Comparison of ENCODE assay signal across 9 mouse cellular contexts in the genomic region with DNA sequence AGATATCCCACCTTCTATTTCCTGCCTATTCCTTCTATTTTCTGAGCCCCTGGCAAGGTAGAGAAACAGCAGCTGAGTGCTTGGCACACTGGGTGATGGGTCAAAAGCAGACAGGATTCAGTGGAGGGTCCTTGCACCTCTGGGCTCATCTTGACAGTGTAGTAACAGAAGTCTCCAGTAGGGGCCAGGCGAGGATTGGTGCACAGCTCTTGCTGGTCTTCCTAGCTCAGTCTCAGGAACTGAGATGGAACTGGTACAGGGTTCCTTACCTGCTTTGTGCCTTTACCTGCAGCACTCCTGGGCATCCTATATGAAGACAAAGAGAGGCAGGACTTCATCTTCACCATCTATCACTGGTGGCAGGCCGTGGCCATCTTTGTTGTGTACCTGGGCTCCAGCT. TPM values are rescaled to one million over a fixed set of nuclear protein-coding genes. Genes with fewer than 3 reads are reported as not detected.
DNase-seq lines count a peak whose midpoint lies in the region; ATAC-seq and TF ChIP-seq lines count a peak whose summit lies in the region.
"Had no signal": no experiment of that assay in that cellular context is flagged by ENCODE, and none has a peak within 500 bp of the region (broad histone marks: within the 10 kb centered on the region; RNA-seq: fewer than 3 reads in every experiment).

No protein-coding gene starts in this region.

- H3K9me3 ChIP-seq in lung, embryonic 16.5 days (ENCODE audit: control insufficient read depth, low read length): no peaks in the 10 kb centered on the region

- no peak for TF ChIP-seq POLR2A in cortical plate, adult 2 months (IDR thresholded peaks at IDR 0.05; ENCODE audit: extremely low read depth, insufficient read depth, low read length)

- 17% methylated on average over 2 of the region's 2 CpGs for WGBS in lung, embryonic 16.5 days

- no peak overlapping the region for H3K27ac ChIP-seq in cortical plate, adult 2 months (ENCODE audit: insufficient read depth, low read length)
- H3K27ac ChIP-seq in lung, embryonic 16.5 days (ENCODE audit: low read length): no peak overlapping the region

- H3K4me2 ChIP-seq in lung, embryonic 16.5 days (ENCODE audit: low read depth, low read length): no peak overlapping the region

- H3K9ac ChIP-seq in lung, embryonic 16.5 days (ENCODE audit: low read length): no peak overlapping the region

- no peaks in the 10 kb centered on the region for H3K27me3 ChIP-seq in lung, embryonic 16.5 days (ENCODE audit: control insufficient read depth, insufficient read depth, low read depth, low read length)

- TF ChIP-seq CTCF in cortical plate, adult 2 months (IDR thresholded peaks at IDR 0.05; ENCODE audit: extremely low read depth, insufficient read depth, low read length): peak; percentile 96

- H3K4me1 ChIP-seq in cortical plate, adult 2 months (ENCODE audit: control insufficient read depth, insufficient read depth, low read length): no peaks in the 10 kb centered on the region
- H3K4me1 ChIP-seq in lung, embryonic 16.5 days (replicated peaks; ENCODE audit: control insufficient read depth, insufficient read depth, low read length): 0 out of 2 replicates have a peak, but pooled peaks cover 3% of the 10 kb centered on the region

- H3K36me3 ChIP-seq in lung, embryonic 16.5 days (ENCODE audit: control insufficient read depth, insufficient read depth, low read length): no peaks in the 10 kb centered on the region

- H3K4me3 ChIP-seq in cortical plate, adult 2 months (ENCODE audit: insufficient read depth, low read length): no peak overlapping the region
- H3K4me3 ChIP-seq in lung, embryonic 16.5 days (ENCODE audit: low read length): no peak overlapping the region

- peak; percentile 38; the same call in 1 of the 2 replicates for ATAC-seq in granulocyte monocyte progenitor cell, adult 5-6 weeks (replicated peaks; ENCODE audit: poor library complexity, severe bottlenecking)
- peak; percentile 73; the same call in 1 of the 2 replicates for ATAC-seq in lung, embryonic 16.5 days (ENCODE audit: low read depth)

- peak; percentile 81 for DNase-seq in CD4-positive, CD25-positive, alpha-beta regulatory T cell, adult 2 months (ENCODE audit: low read depth, low spot score)
- peak; percentile 83 for DNase-seq in NIH3T3 (ENCODE audit: low read depth)
- DNase-seq in kidney, postnatal 10 days: peak; percentile 86
- DNase-seq in ovary, postnatal 14 days (ENCODE audit: low spot score): peak; percentile 64
- peak; percentile 79 for DNase-seq in thymus, postnatal 25 days

RNA-seq across cellular contexts. Expression of a gene that starts 11.7 kb away (rescaled TPM):
- 33.5 and 36.5 TPM in 2 replicates for polyA plus RNA-seq in cortical plate, adult 2 months (2012; rRNA removed)
- 162 and 191 TPM in 2 replicates for total RNA-seq in granulocyte monocyte progenitor cell, adult 5-6 weeks (2014; fragmentation: Nextera tagmentation)
- 205 and 220 TPM in 2 replicates for total RNA-seq in granulocyte monocyte progenitor cell, adult 5-6 weeks (2017)
- polyA plus RNA-seq in lung, embryonic 16.5 days (2015; fragmentation: Nextera tagmentation; extraction: Ambion mirVana): 21.7 and 21.9 TPM in 2 replicates

RNA-seq across cellular contexts. Expression of a gene that starts 11.7 kb away (rescaled TPM):
- not detected in 2 replicates for polyA plus RNA-seq in cortical plate, adult 2 months (2012; rRNA removed)
- total RNA-seq in granulocyte monocyte progenitor cell, adult 5-6 weeks (2014; fragmentation: Nextera tagmentation): not detected in 2 replicates
- total RNA-seq in granulocyte monocyte progenitor cell, adult 5-6 weeks (2017): not detected in 2 replicates
- 0.18 and 0.24 TPM in 2 replicates for polyA plus RNA-seq in lung, embryonic 16.5 days (2015; fragmentation: Nextera tagmentation; extraction: Ambion mirVana)
- polyA plus RNA-seq: heart, embryonic 14.5 days had no signal

RNA-seq across cellular contexts. Expression of a gene that starts 17.1 kb away (rescaled TPM):
- polyA plus RNA-seq in cortical plate, adult 2 months (2012; rRNA removed): 6.9 and 8.1 TPM in 2 replicates
- 5.9 and 8.4 TPM in 2 replicates for total RNA-seq in granulocyte monocyte progenitor cell, adult 5-6 weeks (2014; fragmentation: Nextera tagmentation)
- 8.4 and 14.1 TPM in 2 replicates for total RNA-seq in granulocyte monocyte progenitor cell, adult 5-6 weeks (2017)
- polyA plus RNA-seq in lung, embryonic 16.5 days (2015; fragmentation: Nextera tagmentation; extraction: Ambion mirVana): 5.4 and 5.9 TPM in 2 replicates

RNA-seq across cellular contexts. Expression of a gene that starts 25.4 kb away (rescaled TPM):
- polyA plus RNA-seq in cortical plate, adult 2 months (2012; rRNA removed): 2.1 and 2.4 TPM in 2 replicates
- not detected in 2 replicates for total RNA-seq in granulocyte monocyte progenitor cell, adult 5-6 weeks (2014; fragmentation: Nextera tagmentation)
- total RNA-seq in granulocyte monocyte progenitor cell, adult 5-6 weeks (2017): 0.09 TPM in 1 of 2 replicates, not detected in the other
- polyA plus RNA-seq in lung, embryonic 16.5 days (2015; fragmentation: Nextera tagmentation; extraction: Ambion mirVana): 1.8 and 2.0 TPM in 2 replicates

RNA-seq across cellular contexts. Expression of a gene that starts 34.1 kb away (rescaled TPM):
- polyA plus RNA-seq in cortical plate, adult 2 months (2012; rRNA removed): 274 and 288 TPM in 2 replicates
- 157 and 158 TPM in 2 replicates for total RNA-seq in granulocyte monocyte progenitor cell, adult 5-6 weeks (2014; fragmentation: Nextera tagmentation)
- total RNA-seq in granulocyte monocyte progenitor cell, adult 5-6 weeks (2017): 89.0 and 91.9 TPM in 2 replicates
- 285 and 290 TPM in 2 replicates for polyA plus RNA-seq in lung, embryonic 16.5 days (2015; fragmentation: Nextera tagmentation; extraction: Ambion mirVana)
